Mouse (Mus musculus) mouse embryonic stem cell (cell line): ENCODE measurements around the gene Pnlip.

Experiments used
- in situ Hi-C, 2 experiments: fragments of 300-500 bp; cut with MboI; formaldehyde crosslinking; loops; 1 replicate in 1 of 2; 3 replicates in 1 of 2; pipeline ENCODE4 v1.14.3; 2019 to 2020; ENCODE audit warnings: low sequenced_read_pairs in 2 of 2, low pct_unique_long_range_greater_than_20kb in 1 of 2, mixed read lengths in 1 of 2; ENCODE audit not compliant: unreplicated experiment in 1 of 2

The Pnlip gene

GRCm38 (mm10) chr19:58708611-58709010 lies 56.3 kb downstream of the Pnlip start:
- in situ Hi-C loops = no loop called here

DNA sequence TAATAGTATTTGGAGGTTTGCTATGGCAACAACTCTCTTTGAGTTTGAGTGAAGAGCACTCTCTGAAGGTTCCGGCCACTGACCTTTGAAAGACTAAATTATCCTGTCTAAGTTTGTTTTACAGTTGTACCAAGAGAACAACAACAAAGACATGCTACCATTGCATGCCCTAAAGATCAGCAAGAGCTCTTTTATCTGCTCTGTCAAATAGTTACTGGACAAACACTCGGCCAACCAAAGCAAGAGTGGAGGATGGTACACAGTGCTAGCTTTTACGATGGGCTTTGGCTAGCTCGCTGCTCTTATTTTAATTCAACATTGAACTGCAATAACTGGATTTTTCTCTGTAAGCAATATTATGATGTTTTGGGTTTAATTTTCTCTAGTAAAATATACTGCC lies 65.6 kb downstream of the Pnlip start:
- in situ Hi-C loops = no loop called here

DNA sequence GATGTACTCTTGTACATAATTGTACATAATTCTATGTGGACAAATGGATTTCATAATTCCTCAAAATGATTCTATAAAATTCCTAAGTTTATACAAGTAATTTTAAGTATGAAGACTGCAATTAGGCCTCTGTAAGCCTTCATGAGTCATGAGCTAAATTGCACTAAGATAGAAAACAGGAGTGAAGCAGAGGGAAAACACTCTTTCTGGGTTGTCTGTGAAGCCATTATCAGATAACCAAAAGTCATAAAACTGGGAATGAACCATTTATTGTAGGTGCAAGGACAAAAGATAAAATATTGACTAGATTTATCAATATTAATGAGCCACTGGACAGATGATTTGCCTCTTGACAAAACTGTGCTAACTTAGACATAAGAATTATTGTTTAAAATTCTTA lies 68.1 kb downstream of the Pnlip start:
- in situ Hi-C loops = no loop called here

- in situ Hi-C loops = no loop called here
Observed at GRCm38 (mm10) chr19:58726551-58726950, 74.3 kb downstream of the Pnlip start.

- in situ Hi-C loops = no loop called here
Observed at GRCm38 (mm10) chr19:58727756-58728155, 75.5 kb downstream of the Pnlip start.

DNA sequence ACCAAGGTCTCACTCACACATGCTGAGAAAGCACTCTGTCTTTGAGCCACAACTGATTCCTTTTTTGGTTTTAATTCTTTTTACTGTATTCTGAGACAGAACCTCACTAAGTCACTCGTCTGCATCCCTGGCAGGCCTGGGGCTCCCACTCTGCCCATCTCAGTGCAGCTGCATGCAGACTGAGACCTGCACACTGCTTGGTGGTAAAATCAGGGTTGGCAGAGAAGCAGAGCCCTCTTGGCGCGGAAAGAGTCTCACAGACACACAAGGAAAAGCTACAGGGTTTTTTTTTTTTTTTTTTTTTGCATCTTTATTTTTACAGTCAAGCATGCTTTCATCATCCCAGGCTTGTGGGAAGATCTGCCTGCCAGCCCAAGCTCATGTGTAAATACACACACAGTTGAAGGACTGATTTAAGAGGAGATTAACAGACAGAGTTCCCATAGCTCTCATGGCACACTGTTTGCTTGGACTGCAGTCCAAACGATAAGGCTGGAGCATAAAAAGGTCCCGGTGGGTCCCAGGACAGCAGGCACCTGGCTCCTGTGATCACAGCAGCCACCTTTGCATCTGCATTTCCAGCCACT lies 76.2 kb downstream of the Pnlip start, which contains the start of gene Pnliprp1:
Gene Pnliprp1 (plus strand): TSS at position 443 of the 587 bp plus-strand sequence.
- in situ Hi-C loops = no loop called here
